Mouse (Mus musculus) retina, postnatal 7 days (tissue): ENCODE data around the gene Phkg2.

ENCODE experiments used
- DNase-seq: peaks from one replicate; pipeline ENCODE4 v3.0.0-alpha.2; 2012; ENCODE audit warnings: low read depth, low spot score

The Phkg2 gene

GRCm38 (mm10) chr7:127572895-127573471, at the start of gene Phkg2:
TSS of gene Phkg2 (plus strand) at chr7:127573340.
- peak; percentile 90 for DNase-seq

GRCm38 (mm10) chr7:127541671-127542070, 31.5 kb upstream of the Phkg2 start:
- DNase-seq = no peak

- no peak for DNase-seq
Observed at GRCm38 (mm10) chr7:127549116-127549835, 23.9 kb upstream of the Phkg2 start.

DNA sequence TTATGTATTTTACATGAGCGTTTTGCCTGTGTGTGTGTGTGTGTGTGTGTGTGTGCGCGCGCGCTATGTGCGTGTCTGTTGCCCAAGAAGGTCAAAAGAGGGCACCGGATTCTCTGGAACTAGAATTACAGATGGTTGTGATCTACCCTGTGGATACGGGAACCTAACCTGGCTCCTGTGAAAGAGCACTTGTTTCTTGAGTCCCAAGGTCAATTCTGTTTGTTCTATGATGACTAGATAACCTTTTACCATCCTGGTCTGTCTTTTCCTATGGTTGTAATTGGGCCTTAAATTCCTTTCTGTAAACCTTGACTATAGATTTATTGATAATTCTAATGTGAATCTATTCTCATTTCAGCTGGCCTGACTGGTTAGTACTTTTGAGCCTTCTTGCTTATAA, 21.6 kb upstream of the Phkg2 start:
- DNase-seq = no peak

DNA sequence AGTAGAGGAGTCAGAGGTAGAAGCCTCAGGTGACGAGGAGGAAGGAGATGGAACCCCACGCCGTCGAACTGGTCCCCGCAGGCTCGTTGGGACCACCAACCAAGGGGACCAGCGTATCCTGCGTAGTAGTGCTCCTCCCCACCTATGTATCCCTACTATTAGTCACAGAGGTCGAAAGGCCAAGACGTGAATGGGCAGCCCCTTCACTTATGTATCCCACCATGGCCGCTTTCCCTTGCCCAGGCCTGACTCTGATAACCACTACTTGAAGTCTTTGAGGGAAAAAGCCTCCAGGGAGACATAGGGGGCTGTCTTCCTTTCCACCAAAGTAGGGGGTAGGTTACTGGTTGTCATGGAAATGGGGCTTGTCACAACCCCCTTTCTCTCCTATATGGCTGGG, 12.6 kb upstream of the Phkg2 start:
- DNase-seq = no peak

- no peak for DNase-seq
Observed at GRCm38 (mm10) chr7:127561340-127561858, 11.7 kb upstream of the Phkg2 start, which contains the start of gene Tmem265. TSS of gene Tmem265 (plus strand) at chr7:127561390.

DNA sequence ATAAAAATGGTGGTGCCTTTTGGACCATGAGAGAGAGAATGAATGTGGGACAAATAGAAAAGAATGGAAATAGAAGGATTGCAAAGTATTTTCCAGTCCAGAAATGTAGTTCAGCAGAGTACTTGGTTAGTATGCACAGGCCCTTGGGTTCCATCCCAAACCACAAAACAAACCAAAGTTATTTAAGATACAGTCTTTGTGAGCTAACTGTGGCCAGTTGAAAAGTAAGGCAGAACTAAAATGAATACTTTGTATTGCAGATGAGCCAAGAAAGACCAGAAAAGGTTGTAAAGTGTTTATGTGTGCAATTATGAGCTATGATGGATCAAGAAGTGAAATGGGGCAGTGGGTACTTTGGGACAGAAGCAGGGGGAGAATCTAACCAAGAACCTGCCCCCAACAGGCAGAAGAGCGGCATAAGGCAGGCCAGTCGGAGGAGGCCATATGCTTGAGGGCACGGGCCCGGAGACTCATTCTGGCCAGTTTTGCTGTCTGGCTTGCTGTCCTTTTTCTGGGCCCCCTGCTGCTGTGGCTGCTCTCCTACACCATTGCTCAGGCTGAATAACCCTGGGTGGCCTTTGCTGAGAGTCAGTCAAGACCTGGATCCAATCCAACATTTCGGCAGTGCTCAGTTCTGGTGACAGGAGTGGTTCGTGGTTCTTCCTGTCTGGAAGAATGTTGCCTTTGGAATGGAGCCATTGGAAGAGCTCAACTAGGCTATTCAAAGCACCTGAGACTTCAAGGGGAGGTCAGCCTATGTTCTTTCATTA, 8.6 kb upstream of the Phkg2 start:
- no peak for DNase-seq

- no peak for DNase-seq
Observed at GRCm38 (mm10) chr7:127573503-127574008, 416 bp downstream of the Phkg2 start.

DNA sequence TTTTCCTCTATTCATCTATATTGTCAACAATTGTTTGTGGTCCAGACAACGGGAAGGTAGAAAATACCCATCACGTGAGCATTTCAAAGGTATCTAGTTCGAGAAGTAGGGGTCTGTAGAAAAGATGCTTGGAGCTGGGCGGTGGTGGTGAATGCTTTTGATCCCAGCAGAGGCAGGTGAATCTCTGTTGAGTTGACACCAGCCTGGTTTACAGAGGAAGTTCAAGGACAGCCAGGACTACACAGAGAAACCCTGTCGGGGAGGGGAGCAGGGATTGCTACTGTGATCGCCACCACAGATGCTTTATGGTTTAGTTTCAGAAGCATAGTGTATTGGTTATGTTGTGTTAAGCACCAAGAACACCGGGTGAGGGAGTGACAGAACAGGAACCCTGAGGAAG, 975 bp downstream of the Phkg2 start:
- no peak for DNase-seq

- no peak for DNase-seq
Observed at GRCm38 (mm10) chr7:127583260-127583659, 10.1 kb downstream of the Phkg2 start.

DNA sequence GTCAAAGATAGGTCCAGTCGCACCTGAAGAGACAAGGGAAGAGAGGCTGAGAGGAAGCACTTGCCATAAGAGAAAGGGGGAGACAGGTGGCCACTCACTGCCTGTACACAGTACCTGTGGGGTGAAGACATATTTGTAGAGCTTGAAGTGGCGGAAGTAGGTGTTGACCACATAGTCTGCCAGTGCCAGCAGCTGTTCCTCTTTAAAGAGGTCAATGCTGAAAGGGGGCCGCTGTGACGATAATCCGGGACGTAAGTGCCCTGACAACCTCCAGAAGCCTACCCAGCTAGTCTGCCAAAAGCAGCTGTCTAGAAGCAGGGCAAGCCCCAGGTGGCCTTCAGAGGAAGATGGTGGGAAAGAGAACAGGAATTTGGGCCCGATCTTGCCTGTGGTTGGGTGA, 11.9 kb downstream of the Phkg2 start:
- no peak for DNase-seq

GRCm38 (mm10) chr7:127586149-127586548, 13.0 kb downstream of the Phkg2 start:
- no peak for DNase-seq

DNA sequence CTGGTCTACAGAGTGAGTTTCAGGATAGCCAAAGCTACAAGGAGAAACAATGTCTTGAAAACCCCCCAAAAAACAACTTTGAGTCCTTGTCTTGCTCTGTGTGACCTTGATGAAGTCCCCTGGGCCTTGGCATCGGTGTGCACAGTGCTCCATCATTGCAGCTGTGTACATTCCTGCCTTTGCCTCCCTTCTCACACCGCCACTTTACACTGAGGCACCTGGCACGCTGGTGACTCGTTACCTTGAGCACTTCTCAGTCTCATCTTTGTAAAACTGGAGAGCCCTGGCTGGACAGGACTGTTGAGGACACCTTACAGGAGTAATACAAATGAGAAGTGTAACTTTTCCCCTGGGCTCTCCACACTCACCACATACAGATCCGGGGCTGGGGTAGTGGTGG, 14.1 kb downstream of the Phkg2 start:
- no peak for DNase-seq

GRCm38 (mm10) chr7:127588011-127588871, 15.1 kb downstream of the Phkg2 start, which contains the start of the genes Ccdc189 and Rnf40:
TSS of gene Ccdc189 (minus strand) at chr7:127588595.
TSS of gene Rnf40 (plus strand) at chr7:127588767.
- DNase-seq = peak; percentile 94

GRCm38 (mm10) chr7:127588901-127589300, 15.8 kb downstream of the Phkg2 start:
- no peak for DNase-seq

DNA sequence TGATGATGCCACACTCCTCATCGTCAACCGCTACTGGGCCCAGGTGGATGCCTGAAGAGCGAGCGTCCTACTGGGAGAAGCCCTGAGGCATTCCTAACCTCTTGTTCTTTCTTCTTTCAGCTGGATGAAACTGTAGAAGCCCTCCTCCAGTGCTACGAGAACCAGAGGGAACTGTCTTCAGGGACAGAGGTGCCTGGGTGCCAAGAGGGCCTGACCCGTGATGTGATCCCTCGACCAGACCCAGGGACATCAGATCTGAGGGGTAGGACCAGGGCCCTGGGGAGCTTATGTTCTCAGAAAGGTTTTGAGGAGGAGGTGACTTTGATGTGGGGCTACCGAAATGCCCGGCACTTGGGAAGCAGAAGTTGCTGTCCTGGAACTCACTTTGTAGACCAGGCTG, 16.5 kb downstream of the Phkg2 start:
- DNase-seq = no peak

- DNase-seq = no peak
Observed at GRCm38 (mm10) chr7:127591108-127591507, 18.0 kb downstream of the Phkg2 start.

DNA sequence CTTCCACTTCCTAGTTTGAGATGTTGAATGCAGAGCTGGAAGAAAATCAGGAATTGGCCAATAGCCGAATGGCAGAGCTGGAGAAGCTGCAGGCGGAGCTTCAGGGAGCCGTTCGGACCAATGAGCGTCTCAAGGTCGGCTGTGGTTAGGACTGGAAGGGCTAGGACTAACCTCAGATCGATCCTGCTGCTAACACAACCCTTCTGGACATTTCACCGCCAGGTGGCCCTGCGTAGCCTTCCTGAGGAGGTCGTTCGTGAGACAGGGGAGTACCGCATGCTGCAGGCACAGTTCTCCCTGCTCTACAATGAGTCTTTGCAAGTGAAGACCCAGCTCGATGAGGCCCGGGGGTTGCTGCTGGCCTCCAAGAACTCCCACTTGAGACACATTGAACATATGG, 19.4 kb downstream of the Phkg2 start:
- DNase-seq = no peak

DNA sequence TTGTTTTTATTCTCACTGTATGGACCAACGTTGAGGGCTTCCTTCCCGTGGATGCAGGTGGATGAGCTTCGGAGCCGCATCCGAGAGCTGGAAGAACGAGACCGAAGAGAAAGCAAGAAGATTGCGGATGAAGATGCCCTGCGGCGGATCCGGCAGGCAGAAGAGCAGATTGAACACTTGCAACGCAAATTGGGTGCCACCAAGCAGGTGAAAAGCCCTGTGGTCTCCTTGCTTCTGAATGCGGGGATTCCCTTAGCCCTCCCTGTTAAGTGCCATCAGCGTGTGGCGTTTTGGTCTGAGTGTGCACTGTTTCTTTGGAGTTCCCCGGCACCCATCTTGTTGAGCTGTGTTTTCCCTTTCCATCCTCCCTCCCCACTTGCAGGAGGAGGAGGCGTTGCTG, 23.6 kb downstream of the Phkg2 start:
- no peak for DNase-seq

GRCm38 (mm10) chr7:127600612-127601011, 27.5 kb downstream of the Phkg2 start:
- no peak for DNase-seq

GRCm38 (mm10) chr7:127601735-127602134, 28.6 kb downstream of the Phkg2 start:
- no peak for DNase-seq
